Comparison of ENCODE assay signal across 31 mouse cellular contexts in genomic region chr6:52385044-52385443, GRCm38 (mm10).
DNase-seq lines count a peak whose midpoint lies in the region; ATAC-seq lines count a peak whose summit lies in the region.
"Had no signal": no experiment of that assay in that cellular context is flagged by ENCODE, and none has a peak within 500 bp of the region (broad histone marks: within the 10 kb centered on the region; RNA-seq: fewer than 3 reads in every experiment).

No protein-coding gene starts in this region.

- DNase-seq in embryonic facial prominence, embryonic 14.5 days (ENCODE audit: low spot score), result peak; percentile 59
- DNase-seq in embryonic facial prominence, embryonic 10.5 days (ENCODE audit: low spot score), result no peak
- peak; percentile 4 for DNase-seq in 416B (ENCODE audit: low read depth)
- peak; percentile 78 for DNase-seq in adipocyte (ENCODE audit: low spot score)
- no peak for DNase-seq in layer of hippocampus, adult 11-12 months (ENCODE audit: low spot score)
- DNase-seq in cerebellum, adult 18-20 months, result no peak
- DNase-seq: adrenal gland, postnatal 36 days; B cell, adult 2 months; cerebellum, adult 9-10 months; embryo, embryonic 11 days; gastrocnemius, postnatal 14 days; heart, adult 2 months; heart, postnatal 10 days; kidney, adult 18-20 months; kidney, postnatal 25 days; liver, postnatal 0 days; lung, postnatal 14 days; thymus, postnatal 14 days had no signal

- no peaks in the 10 kb centered on the region for H3K36me3 ChIP-seq in embryonic facial prominence, embryonic 14.5 days (ENCODE audit: control insufficient read depth, insufficient read depth, low read length)
- no peaks in the 10 kb centered on the region for H3K36me3 ChIP-seq in embryonic facial prominence, embryonic 10.5 days (replicated peaks)
- H3K36me3 ChIP-seq: embryonic facial prominence, embryonic 13.5 days; heart, embryonic 13.5 days; kidney, embryonic 15.5 days; liver, embryonic 12.5 days; neural tube, embryonic 13.5 days; stomach, embryonic 15.5 days had no signal

- no peak overlapping the region for H3K27ac ChIP-seq in embryonic facial prominence, embryonic 14.5 days (replicated peaks; ENCODE audit: low read depth, low read length)
- no peak overlapping the region for H3K27ac ChIP-seq in embryonic facial prominence, embryonic 10.5 days (replicated peaks)
- H3K27ac ChIP-seq: embryonic facial prominence, embryonic 13.5 days; forebrain, embryonic 13.5 days; heart, adult 2 months; heart, embryonic 13.5 days; hindbrain, embryonic 14.5 days; kidney, embryonic 15.5 days; layer of hippocampus, adult 2 months; left cerebral cortex, adult 2 months; liver, embryonic 12.5 days; neural tube, embryonic 13.5 days; stomach, embryonic 15.5 days had no signal

- H3K9ac ChIP-seq in embryonic facial prominence, embryonic 14.5 days (ENCODE audit: low read depth, low read length), result no peak overlapping the region
- H3K9ac ChIP-seq: embryonic facial prominence, embryonic 13.5 days; forebrain, embryonic 13.5 days; heart, embryonic 13.5 days; hindbrain, embryonic 14.5 days; kidney, embryonic 15.5 days; liver, embryonic 12.5 days; liver, postnatal 0 days; neural tube, embryonic 13.5 days; stomach, embryonic 15.5 days had no signal

- no peaks in the 10 kb centered on the region for H3K4me1 ChIP-seq in embryonic facial prominence, embryonic 14.5 days (ENCODE audit: control insufficient read depth, insufficient read depth, low read length)
- peaks cover 2% of the 10 kb centered on the region; the same call in 1 of the 2 replicates for H3K4me1 ChIP-seq in embryonic facial prominence, embryonic 10.5 days
- H3K4me1 ChIP-seq: embryonic facial prominence, embryonic 13.5 days; heart, embryonic 13.5 days; kidney, embryonic 15.5 days; liver, embryonic 12.5 days; neural tube, embryonic 13.5 days; stomach, embryonic 15.5 days had no signal

- H3K27me3 ChIP-seq in embryonic facial prominence, embryonic 14.5 days (replicated peaks; ENCODE audit: control insufficient read depth, insufficient read depth, low read length), result no peaks in the 10 kb centered on the region
- H3K27me3 ChIP-seq in embryonic facial prominence, embryonic 10.5 days (replicated peaks; ENCODE audit: low read depth, poor library complexity, severe bottlenecking), result no peaks in the 10 kb centered on the region
- H3K27me3 ChIP-seq: embryonic facial prominence, embryonic 13.5 days; forebrain, embryonic 13.5 days; heart, embryonic 13.5 days; kidney, embryonic 15.5 days; stomach, embryonic 15.5 days had no signal

- no peak overlapping the region for H3K4me3 ChIP-seq in embryonic facial prominence, embryonic 14.5 days (ENCODE audit: low read depth, low read length)
- no peak overlapping the region for H3K4me3 ChIP-seq in embryonic facial prominence, embryonic 10.5 days
- H3K4me3 ChIP-seq: embryonic facial prominence, embryonic 13.5 days; forebrain, embryonic 13.5 days; heart, adult 2 months; heart, embryonic 13.5 days; kidney, embryonic 15.5 days; layer of hippocampus, adult 2 months; left cerebral cortex, adult 2 months; liver, embryonic 12.5 days; neural tube, embryonic 13.5 days; stomach, embryonic 15.5 days had no signal

- ATAC-seq in embryonic facial prominence, embryonic 14.5 days (ENCODE audit: low read depth), result no peak
- ATAC-seq in granulocyte monocyte progenitor cell, adult 5-6 weeks (replicated peaks; ENCODE audit: poor library complexity, severe bottlenecking), result peak; percentile 72
- ATAC-seq: activated CD4-positive, CD25-positive, alpha-beta regulatory T cell, adult 4 months; forebrain, embryonic 13.5 days; liver, embryonic 12.5 days; liver, postnatal 0 days had no signal

- no peak overlapping the region for H3K4me2 ChIP-seq in embryonic facial prominence, embryonic 14.5 days (ENCODE audit: low read depth, low read length)
- H3K4me2 ChIP-seq: embryonic facial prominence, embryonic 13.5 days; forebrain, embryonic 13.5 days; heart, embryonic 13.5 days; hindbrain, embryonic 14.5 days; kidney, embryonic 15.5 days; liver, embryonic 12.5 days; midbrain, embryonic 11.5 days; neural tube, embryonic 13.5 days; stomach, embryonic 15.5 days had no signal

- WGBS in embryonic facial prominence, embryonic 14.5 days, result 77% methylated on average over 2 of the region's 2 CpGs
- 91% methylated on average over 2 of the region's 2 CpGs for WGBS in embryonic facial prominence, embryonic 10.5 days

- 0 out of 2 replicates have a peak, but pooled peaks cover 5% of the 10 kb centered on the region for H3K9me3 ChIP-seq in embryonic facial prominence, embryonic 14.5 days (ENCODE audit: control insufficient read depth, low read length)
- H3K9me3 ChIP-seq in embryonic facial prominence, embryonic 10.5 days, result peaks cover 3% of the 10 kb centered on the region; the same call in 1 of the 2 replicates
- H3K9me3 ChIP-seq: embryonic facial prominence, embryonic 13.5 days; kidney, embryonic 15.5 days; stomach, embryonic 15.5 days had no signal

Comparison
In these comparisons a context has a peak if more than half of its experiments do, and no peak if none do; other contexts are left out.
1. DNase-seq: peak in embryonic facial prominence, embryonic 14.5 days (single experiment), 416B (single experiment) and adipocyte (single experiment); none in embryonic facial prominence, embryonic 10.5 days (single experiment), layer of hippocampus, adult 11-12 months (single experiment) and cerebellum, adult 18-20 months (0 of 2).